ENCODE assay signal across 22 mouse cellular contexts in genomic region chr16:31025516-31025915, GRCm38 (mm10). TPM values are rescaled to one million over a fixed set of nuclear protein-coding genes. Genes with fewer than 3 reads are reported as not detected.
DNase-seq lines count a peak whose midpoint lies in the region; ATAC-seq and TF ChIP-seq lines count a peak whose summit lies in the region.
"Had no signal": no experiment of that assay in that cellular context is flagged by ENCODE, and none has a peak within 500 bp of the region (broad histone marks: within the 10 kb centered on the region; RNA-seq: fewer than 3 reads in every experiment).

No protein-coding gene starts in this region.

- no peaks in the 10 kb centered on the region for H3K79me2 ChIP-seq in heart, adult 2 months (replicated peaks; ENCODE audit: control insufficient read depth, insufficient read depth, low read length)

- WGBS in heart, adult 2 months, result 94% methylated on average over 7 of the region's 7 CpGs

- TF ChIP-seq POLR2A in heart, adult 2 months (IDR thresholded peaks at IDR 0.05; ENCODE audit: insufficient read depth, low read depth, low read length), result no peak

- no peak for TF ChIP-seq EP300 in heart, adult 2 months (IDR thresholded peaks at IDR 0.05; ENCODE audit: insufficient read depth, low read depth, low read length)

- no peaks in the 10 kb centered on the region for H3K27me3 ChIP-seq in heart, adult 2 months (ENCODE audit: control insufficient read depth, insufficient read depth, low read length)
- H3K27me3 ChIP-seq in E14TG2a.4 (ENCODE audit: insufficient read depth, low read length), result no peaks in the 10 kb centered on the region
- H3K27me3 ChIP-seq: embryonic facial prominence, embryonic 12.5 days; forebrain, embryonic 12.5 days; Patski had no signal

- intact Hi-C loops in heart, adult 2 months (cut with DNase I), result no loop called here

- TF ChIP-seq CTCF in heart, adult 2 months (IDR thresholded peaks at IDR 0.05), result no peak
- TF ChIP-seq CTCF in E14TG2a.4 (conservative IDR thresholded peaks at IDR 0.05; ENCODE audit: low read length), result no peak

- H3K4me1 ChIP-seq in heart, adult 2 months (ENCODE audit: control insufficient read depth, insufficient read depth, low read length), result peaks cover 42% of the 10 kb centered on the region
- peaks cover 70% of the 10 kb centered on the region for H3K4me1 ChIP-seq in E14TG2a.4 (replicated peaks; ENCODE audit: low read depth, low read length)
- H3K4me1 ChIP-seq: embryonic facial prominence, embryonic 12.5 days had no signal

- H3K27ac ChIP-seq in heart, adult 2 months, result peak overlapping the region; percentile 40; the same call in 1 of the 2 replicates
- H3K27ac ChIP-seq: embryonic facial prominence, embryonic 10.5 days; embryonic facial prominence, embryonic 12.5 days; forebrain, embryonic 12.5 days had no signal

- no peaks in the 10 kb centered on the region for H3K9me3 ChIP-seq in E14TG2a.4 (ENCODE audit: low read length)
- H3K9me3 ChIP-seq: embryonic facial prominence, embryonic 10.5 days; embryonic facial prominence, embryonic 12.5 days; forebrain, embryonic 12.5 days had no signal

- no peak for ATAC-seq in monocyte, adult 5-6 weeks (replicated peaks; ENCODE audit: insufficient number of reproducible peaks, low FRiP score, low TSS enrichment, poor library complexity, severe bottlenecking)
- ATAC-seq: forebrain, embryonic 14.5 days; forebrain, embryonic 16.5 days; Patski had no signal

- no peak overlapping the region for H3K4me3 ChIP-seq in heart, adult 2 months
- peak overlapping the region; percentile 20; the same call in 1 of the 2 replicates for H3K4me3 ChIP-seq in E14TG2a.4 (replicated peaks; ENCODE audit: low read length)
- H3K4me3 ChIP-seq: embryonic facial prominence, embryonic 10.5 days; embryonic facial prominence, embryonic 12.5 days; forebrain, embryonic 12.5 days had no signal

- H3K36me3 ChIP-seq in heart, adult 2 months (ENCODE audit: control insufficient read depth, insufficient read depth, low read length), result peaks cover 2% of the 10 kb centered on the region; the same call in 1 of the 2 replicates
- peaks cover 7% of the 10 kb centered on the region; the same call in 1 of the 2 replicates for H3K36me3 ChIP-seq in E14TG2a.4 (ENCODE audit: insufficient read depth, low read length)
- H3K36me3 ChIP-seq: embryonic facial prominence, embryonic 10.5 days; embryonic facial prominence, embryonic 12.5 days; forebrain, embryonic 12.5 days had no signal

- DNase-seq in heart, adult 2 months, result no peak
- DNase-seq in heart, adult 11 months, result no peak
- DNase-seq in ES-CJ7 (ENCODE audit: low read depth, low spot score) (peak; percentile 19), R1 (ENCODE audit: low read depth, low spot score) (peak; percentile 70)
- no peak for DNase-seq in cerebellum, adult 9-11 months
- no peak for DNase-seq in adrenal gland, adult 18-20 months (ENCODE audit: low spot score in 2 of 2)
- DNase-seq: adrenal gland, adult 2 months; adrenal gland, postnatal 10 days; adrenal gland, postnatal 25 days; cerebellum, adult 11 months; cerebellum, adult 18-20 months; cerebellum, adult 8-10 months; cerebellum, postnatal 10 days; cerebellum, postnatal 25 days had no signal

- H3K9ac ChIP-seq in heart, adult 2 months (ENCODE audit: low read depth, low read length), result no peak overlapping the region
- H3K9ac ChIP-seq: embryonic facial prominence, embryonic 12.5 days; forebrain, embryonic 12.5 days had no signal

RNA-seq across cellular contexts. Expression of gene Xxylt1, which starts 55.7 kb away (rescaled TPM):
- 10 to 100 TPM; 10.5 to 11.5 TPM for total RNA-seq in heart, adult 2 months (2021)
- polyA plus RNA-seq in heart, adult 2 months (2012; rRNA removed), result 13.5 and 21.5 TPM in 2 replicates
- total RNA-seq in monocyte, adult 5-6 weeks (2017), result 2.2 to 8.6 TPM (median 4.5 TPM) in 3 replicates
- 10 to 100 TPM in 1 of 2 experiments, 1 to 10 TPM in 1; 8.4 to 15.2 TPM for total RNA-seq in adrenal gland, adult 18-20 months (2021)

Comparison
In these comparisons a context has a peak if more than half of its experiments do, and no peak if none do; other contexts are left out.
1. DNase-seq: peak in ES-CJ7 (single experiment) and R1 (single experiment); none in heart, adult 2 months (0 of 2), heart, adult 11 months (single experiment), cerebellum, adult 9-11 months (single experiment) and adrenal gland, adult 18-20 months (0 of 2).